Mouse (Mus musculus) MEL (cell line): ENCODE results near the gene Vmn1r64. TPM values are rescaled to one million over a fixed set of nuclear protein-coding genes. Genes with fewer than 3 reads are reported as not detected.
"Not testable (repeated sequence)": the region's sequence is repeated elsewhere in the genome, so short reads cannot be mapped to it uniquely, and the experiment has no call there.

Experiments
- DNase-seq: peaks from one replicate; pipeline ENCODE4 v3.0.0; 2011; ENCODE audit warnings: low read depth, low spot score
- H3K27ac ChIP-seq: 2 replicates; pipeline ENCODE4 v1.5.1; 2012; ENCODE audit warnings: low read depth, mild to moderate bottlenecking, control low read depth, low read length, moderate library complexity; ENCODE audit not compliant: control insufficient read depth
- H3K27me3 ChIP-seq, 2 experiments: fragments of 150-350 bp in 1 of 2; sonication (generic) in 1 of 2; 2 replicates each; pipeline ENCODE4 v1.6.1; 2012; ENCODE audit warnings: low read length in 2 of 2, mild to moderate bottlenecking in 2 of 2, improper control_type of control experiment in 1 of 2, moderate library complexity in 1 of 2; ENCODE audit not compliant: insufficient read depth in 2 of 2, control insufficient read depth in 1 of 2
- H3K36me3 ChIP-seq, 2 experiments: 2 replicates each; pipeline ENCODE4 v1.6.1; 2012 to 2014; ENCODE audit warnings: low read length in 2 of 2, improper control_type of control experiment in 1 of 2, inconsistent platforms in 1 of 2, mild to moderate bottlenecking in 1 of 2; ENCODE audit not compliant: insufficient read depth in 2 of 2, control insufficient read depth in 1 of 2
- H3K4me1 ChIP-seq, 2 experiments: fragments of 150-350 bp in 1 of 2; sonication (generic) in 1 of 2; 2 replicates each; pipeline ENCODE4 v1.6.1; 2012; ENCODE audit warnings: low read length in 2 of 2, improper control_type of control experiment in 1 of 2, mild to moderate bottlenecking in 1 of 2; ENCODE audit not compliant: insufficient read depth in 2 of 2, control insufficient read depth in 1 of 2
- H3K4me3 ChIP-seq, 2 experiments: fragments of 150-350 bp in 1 of 2; sonication (generic) in 1 of 2; 2 replicates each; pipeline ENCODE4 v1.5.1; 2012; ENCODE audit warnings: low read depth in 2 of 2, low read length in 2 of 2, mild to moderate bottlenecking in 2 of 2, moderate library complexity in 2 of 2, control low read depth in 1 of 2, improper control_type of control experiment in 1 of 2; ENCODE audit not compliant: control insufficient read depth in 1 of 2, insufficient read depth in 1 of 2
- H3K79me2 ChIP-seq: 2 replicates; pipeline ENCODE4 v1.6.1; 2012; ENCODE audit warnings: mild to moderate bottlenecking, low read length, moderate library complexity; ENCODE audit not compliant: control insufficient read depth, poor library complexity, insufficient read depth
- H3K9ac ChIP-seq: 2 replicates; pipeline ENCODE4 v1.6.1; 2012; ENCODE audit warnings: low read depth, mild to moderate bottlenecking, control low read depth, low read length, moderate library complexity; ENCODE audit not compliant: control insufficient read depth, poor library complexity, severe bottlenecking
- H3K9me3 ChIP-seq: fragments of 150-350 bp; sonication (generic); replicated peaks from 2 replicates; pipeline ENCODE4 v1.6.1; 2012; ENCODE audit warnings: mild to moderate bottlenecking, low read length, improper control_type of control experiment, moderate library complexity; ENCODE audit not compliant: insufficient read depth
- BHLHE40 ChIP-seq: IDR thresholded peaks from 2 replicates; pipeline ENCODE4 v1.6.1; 2012; ENCODE audit warnings: low read depth, mild to moderate bottlenecking, inconsistent platforms, low read length, improper control_type of control experiment, borderline replicate concordance
- CHD2 ChIP-seq: IDR thresholded peaks from 2 replicates; pipeline ENCODE4 v1.6.1; 2011; ENCODE audit warnings: low read length, improper control_type of control experiment
- CTCF ChIP-seq, 3 experiments: IDR thresholded peaks in 2 of 3; conservative IDR thresholded peaks in 1 of 3; 2 replicates each; pipeline ENCODE4 v1.5.1; 2011 to 2012; ENCODE audit warnings: low read length in 3 of 3, low read depth in 2 of 3, mild to moderate bottlenecking in 2 of 3, improper control_type of control experiment in 1 of 3, inconsistent platforms in 1 of 3, mixed read lengths in 1 of 3, moderate library complexity in 1 of 3; ENCODE audit not compliant: control insufficient read depth in 1 of 3, insufficient read depth in 1 of 3, poor library complexity in 1 of 3, severe bottlenecking in 1 of 3
- ELF1 ChIP-seq: IDR thresholded peaks from 2 replicates; pipeline ENCODE4 v1.6.1; 2014; ENCODE audit warnings: low read depth, mild to moderate bottlenecking, inconsistent platforms, low read length, improper control_type of control experiment, moderate library complexity
- JUND ChIP-seq: IDR thresholded peaks from 2 replicates; pipeline ENCODE4 v1.6.1; 2011; ENCODE audit warnings: low read depth, mild to moderate bottlenecking, improper control_type of control experiment, low read length
- KAT2A ChIP-seq: conservative IDR thresholded peaks from 2 replicates; pipeline ENCODE4 v1.6.1; 2012; ENCODE audit warnings: low read depth, low read length, improper control_type of control experiment, inconsistent platforms
- MAZ ChIP-seq: IDR thresholded peaks from 2 replicates; pipeline ENCODE4 v1.6.1; 2012; ENCODE audit warnings: low read depth, mild to moderate bottlenecking, inconsistent platforms, low read length, improper control_type of control experiment
- MEF2A ChIP-seq: IDR thresholded peaks from 2 replicates; pipeline ENCODE4 v1.6.1; 2014; ENCODE audit warnings: low read depth, mild to moderate bottlenecking, inconsistent platforms, low read length, improper control_type of control experiment; ENCODE audit not compliant: poor library complexity, insufficient replicate concordance, severe bottlenecking; ENCODE audit errors: extremely low read depth
- MYB ChIP-seq: IDR thresholded peaks from 2 replicates; pipeline ENCODE4 v1.6.1; 2011; ENCODE audit warnings: mild to moderate bottlenecking, low read depth, low read length, improper control_type of control experiment
- MYC ChIP-seq: IDR thresholded peaks from 2 replicates; pipeline ENCODE4 v1.6.1; 2011; ENCODE audit warnings: low read depth, mild to moderate bottlenecking, low read length, improper control_type of control experiment, moderate library complexity
- NRF1 ChIP-seq: IDR thresholded peaks from 2 replicates; pipeline ENCODE4 v1.6.1; 2014; ENCODE audit warnings: low read depth, mild to moderate bottlenecking, inconsistent platforms, low read length, improper control_type of control experiment, moderate library complexity; ENCODE audit not compliant: poor library complexity, insufficient read depth, severe bottlenecking
- POLR2A ChIP-seq, 2 experiments: IDR thresholded peaks; 2 replicates each; pipeline ENCODE4 v1.6.1; 2011 to 2012; ENCODE audit warnings: low read length in 2 of 2, mild to moderate bottlenecking in 2 of 2, control low read depth in 1 of 2, improper control_type of control experiment in 1 of 2, low read depth in 1 of 2, moderate library complexity in 1 of 2; ENCODE audit not compliant: control insufficient read depth in 1 of 2, insufficient read depth in 1 of 2, poor library complexity in 1 of 2
- RAD21 ChIP-seq: IDR thresholded peaks from 2 replicates; pipeline ENCODE4 v1.6.1; 2011; ENCODE audit warnings: mild to moderate bottlenecking, low read depth, low read length, improper control_type of control experiment
- UBTF ChIP-seq: IDR thresholded peaks from 2 replicates; pipeline ENCODE4 v1.6.1; 2012; ENCODE audit warnings: low read depth, mild to moderate bottlenecking, inconsistent platforms, low read length, improper control_type of control experiment, moderate library complexity, borderline replicate concordance; ENCODE audit not compliant: insufficient read depth
- USF2 ChIP-seq, 2 experiments: IDR thresholded peaks; 2 replicates each; pipeline ENCODE4 v1.6.1; 2011 to 2012; ENCODE audit warnings: improper control_type of control experiment in 2 of 2, low read length in 2 of 2, borderline replicate concordance in 1 of 2, inconsistent platforms in 1 of 2, low read depth in 1 of 2, mild to moderate bottlenecking in 1 of 2; ENCODE audit not compliant: insufficient read depth in 1 of 2
- polyA plus RNA-seq, 2 experiments: library from polyadenylated mRNA; stranded (reverse) in 1 of 2; unstranded in 1 of 2; fragments of >175 nt in 1 of 2; fragments of >200 nt in 1 of 2; gene quantifications; 2 replicates each; pipeline versions ENCODE4 v1.2.1 to v1.2.4; 2012; ENCODE audit warnings: low replicate concordance in 2 of 2, low read depth in 1 of 2; ENCODE audit not compliant: insufficient read length in 2 of 2, insufficient read depth in 1 of 2, missing spikeins in 1 of 2
- total RNA-seq: library from RNA; depleted of rRNA; stranded (reverse); fragments of 300-350 nt; gene quantifications from 2 replicates; pipeline ENCODE4 v1.2.3, GENCODE M21; 2012; rRNA removed

Gene Vmn1r64
- total RNA-seq (not detected in 2 replicates), polyA plus RNA-seq (not detected)

DNA sequence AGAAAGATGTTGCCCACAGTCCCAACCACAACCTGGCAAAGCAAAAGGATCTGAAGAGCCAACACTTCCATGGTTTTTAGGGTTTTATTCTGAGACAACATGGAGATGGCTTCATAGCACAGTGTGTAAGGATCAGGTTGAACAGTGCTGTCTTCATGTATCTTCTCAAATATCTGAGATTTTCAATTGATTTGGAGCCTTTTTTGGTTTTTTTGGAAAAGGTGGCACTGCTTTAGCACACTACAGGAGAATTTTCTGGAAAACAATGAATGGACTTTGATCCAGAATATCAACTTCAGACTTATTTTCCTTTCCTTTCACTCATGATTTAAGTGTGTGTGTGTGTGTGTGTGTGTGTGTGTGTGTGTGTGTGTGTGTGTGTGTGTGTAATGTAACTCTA, at the start of gene Vmn1r64:
Gene Vmn1r64 (minus strand): TSS at position 101 of the 400 bp plus-strand sequence.
- Histone ChIP-seq H3K4me3 (no peak within 1 kb of the TSS), H3K9me3 (no peaks in the 10 kb centered on the region), H3K79me2 (no peaks in the 10 kb centered on the region), H3K4me1 (no peaks in the 10 kb centered on the region), H3K27ac (no peak within 1 kb of the TSS), H3K36me3 (no peaks in the 10 kb centered on the region), H3K9ac (no peak within 1 kb of the TSS), H3K27me3 (no peaks in the 10 kb centered on the region)
- DNase-seq, result no peak
- TF ChIP-seq USF2 (IDR thresholded peaks at IDR 0.05; ENCODE audit: borderline replicate concordance in 1 of 2, insufficient read depth in 1 of 2, low read depth in 1 of 2, low read length in 2 of 2) (no peak), NRF1 (no peak), KAT2A (no peak), POLR2A (IDR thresholded peaks at IDR 0.05; ENCODE audit: control insufficient read depth in 1 of 2, insufficient read depth in 1 of 2, low read depth in 1 of 2, low read length in 2 of 2, poor library complexity in 1 of 2) (no peak), JUND (no peak)

DNA sequence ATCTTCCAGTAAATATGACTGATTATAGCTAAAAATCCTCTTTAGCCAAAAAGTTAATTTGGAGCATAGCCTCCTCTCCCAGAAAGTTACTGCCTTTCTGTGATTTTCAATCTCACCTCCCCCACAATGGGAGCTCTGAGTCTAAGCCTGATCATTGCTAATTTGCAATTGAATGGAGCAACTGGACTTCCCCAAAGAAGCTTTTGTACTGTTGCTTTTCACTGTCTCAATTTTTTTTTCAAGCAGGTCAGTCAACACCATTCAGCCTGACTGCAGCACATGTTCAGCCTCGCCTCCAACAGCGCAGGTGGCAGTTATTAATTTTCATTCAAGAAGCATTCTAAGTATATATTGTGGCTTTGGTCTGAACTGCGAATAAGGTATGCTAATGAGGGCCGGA, 14.9 kb upstream of the Vmn1r64 start:
- no peaks in the 10 kb centered on the region for H3K79me2 ChIP-seq
- TF ChIP-seq BHLHE40 (no peak), MYC (no peak), RAD21 (no peak), MAZ (no peak), MYB (no peak), MEF2A (no peak), CHD2 (no peak), ELF1 (no peak), USF2 (IDR thresholded peaks at IDR 0.05; ENCODE audit: borderline replicate concordance in 1 of 2, insufficient read depth in 1 of 2, low read depth in 1 of 2, low read length in 2 of 2) (no peak), NRF1 (no peak), UBTF (no peak)
- TF ChIP-seq, all 39 proteins: peak for 0
- Histone ChIP-seq H3K4me1 (no peaks in the 10 kb centered on the region), H3K27me3 (no peaks in the 10 kb centered on the region), H3K9me3 (no peaks in the 10 kb centered on the region), H3K27ac (no peak overlapping the region), H3K4me3 (no peak overlapping the region), H3K9ac (no peak overlapping the region), H3K36me3 (no peaks in the 10 kb centered on the region)
- DNase-seq, result no peak

DNA sequence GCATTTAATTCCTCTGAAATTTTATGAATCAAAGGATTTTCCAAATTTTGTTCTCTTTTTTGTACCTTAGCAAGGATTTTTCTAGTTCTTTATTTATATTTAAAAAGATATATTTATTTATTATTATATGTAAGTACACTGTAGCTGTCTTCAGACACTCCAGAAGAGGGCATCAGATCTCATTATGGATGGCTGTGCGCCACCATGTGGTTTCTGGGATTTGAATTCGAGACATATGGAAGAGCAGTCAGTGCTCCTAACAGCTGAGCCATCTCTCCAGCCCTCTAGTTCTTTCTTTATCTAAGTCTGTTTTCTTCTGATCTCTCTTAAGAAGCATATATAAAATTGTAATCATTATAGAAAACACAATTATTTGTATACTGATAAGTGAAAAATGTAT, 12.9 kb upstream of the Vmn1r64 start:
- not testable (repeated sequence) for H3K36me3 ChIP-seq, H3K79me2 ChIP-seq, H3K4me3 ChIP-seq, H3K9ac ChIP-seq, H3K27me3 ChIP-seq, H3K4me1 ChIP-seq, H3K9me3 ChIP-seq, H3K27ac ChIP-seq
- peak in 1 of 3 experiments; percentile 14; a peak in 1 of 6 replicates for TF ChIP-seq CTCF (IDR thresholded peaks at IDR 0.05 in 2 of 3, conservative IDR thresholded peaks at IDR 0.05 in 1 of 3; ENCODE audit: control insufficient read depth in 1 of 3, insufficient read depth in 1 of 3, low read depth in 2 of 3, low read length in 3 of 3, poor library complexity in 1 of 3, severe bottlenecking in 1 of 3)
- DNase-seq, result peak; percentile 4

Other genes with a start within 250 kb of the Vmn1r64 start
- gene Vmn1r62, start 210.9 kb downstream of the Vmn1r64 start, total RNA-seq, result not detected in 2 replicates
- gene Vmn1r62, start 210.9 kb downstream of the Vmn1r64 start, polyA plus RNA-seq, result not detected
- gene Vmn1r63, start 79.1 kb downstream of the Vmn1r64 start, total RNA-seq, result not detected in 2 replicates
- gene Vmn1r63, start 79.1 kb downstream of the Vmn1r64 start, polyA plus RNA-seq, result not detected
- not detected in 2 replicates for gene Vmn1r65, start 126.5 kb upstream of the Vmn1r64 start, total RNA-seq
- not detected for gene Vmn1r65, start 126.5 kb upstream of the Vmn1r64 start, polyA plus RNA-seq
- gene Nlrp4c, start 160.6 kb upstream of the Vmn1r64 start, total RNA-seq, result not detected in 2 replicates
- not detected for gene Nlrp4c, start 160.6 kb upstream of the Vmn1r64 start, polyA plus RNA-seq